Mouse (Mus musculus) embryonic facial prominence, embryonic 11.5 days (tissue): ENCODE measurements around the gene Serpinb6c. TPM values are rescaled to one million over a fixed set of nuclear protein-coding genes. Genes with fewer than 3 reads are reported as not detected.
A peak's percentile ranks its signal among the peaks of the same experiment; 100 is the strongest.

Experiments used
- ATAC-seq: fragments of 200-750 bp; cut with Nextera tagmentation; replicated peaks from 2 replicates; pipeline ENCODE4 v1.8.0; 2017; ENCODE audit warnings: low read depth; ENCODE audit not compliant: insufficient number of reproducible peaks, low FRiP score, low TSS enrichment
- DNase-seq: peaks from one replicate; pipeline ENCODE4 v3.0.0-alpha.2; 2015; ENCODE audit warnings: low spot score
- H3K27ac ChIP-seq: fragments of 300-500 bp; sonication (generic); replicated peaks from 2 replicates; pipeline ENCODE4 v1.5.1; 2014; ENCODE audit warnings: mild to moderate bottlenecking, low read depth, low read length, control low read depth
- H3K27me3 ChIP-seq: fragments of 300-500 bp; sonication (generic); 2 replicates; pipeline ENCODE4 v1.6.1; 2014; ENCODE audit warnings: mild to moderate bottlenecking, low read length, moderate library complexity, mixed read lengths; ENCODE audit not compliant: control insufficient read depth, insufficient read depth
- H3K36me3 ChIP-seq: fragments of 300-500 bp; sonication (generic); replicated peaks from 2 replicates; pipeline ENCODE4 v1.6.1; 2014; ENCODE audit warnings: low read depth, mild to moderate bottlenecking, low read length, moderate library complexity, mixed read lengths; ENCODE audit not compliant: control insufficient read depth, insufficient read depth
- H3K4me1 ChIP-seq: fragments of 300-500 bp; sonication (generic); 2 replicates; pipeline ENCODE4 v1.6.1; 2014; ENCODE audit warnings: low read length, mixed read lengths; ENCODE audit not compliant: control insufficient read depth, insufficient read depth
- H3K4me2 ChIP-seq: fragments of 300-500 bp; sonication (generic); 2 replicates; pipeline ENCODE4 v1.6.1; 2014; ENCODE audit warnings: low read depth, mild to moderate bottlenecking, control low read depth, low read length, moderate library complexity
- H3K4me3 ChIP-seq: fragments of 300-500 bp; sonication (generic); 2 replicates; pipeline ENCODE4 v1.5.1; 2014; ENCODE audit warnings: low read depth, low read length, control low read depth
- H3K9ac ChIP-seq: fragments of 300-500 bp; sonication (generic); replicated peaks from 2 replicates; pipeline ENCODE4 v1.6.1; 2014; ENCODE audit warnings: mild to moderate bottlenecking, control low read depth, low read length
- H3K9me3 ChIP-seq: fragments of 300-500 bp; sonication (generic); replicated peaks from 2 replicates; pipeline ENCODE4 v1.6.1; 2016; ENCODE audit warnings: mild to moderate bottlenecking, low read length, inconsistent platforms, mixed read lengths; ENCODE audit not compliant: control insufficient read depth
- WGBS: fragments of 180-500 bp; shearing (Covaris S2); extraction: QIAGEN DNeasy Blood & Tissue Kit; methylation state at CpG from one replicate; pipeline ENCODE4 v1.1.7; 2014; 5-methylcytosine and 5-hydroxymethylcytosine counted together
- polyA plus RNA-seq: library from polyadenylated mRNA; unstranded; fragments of >200 nt; fragmentation: Nextera tagmentation; extraction: Ambion mirVana; gene quantifications from 2 replicates; pipeline ENCODE4 v1.2.1, GENCODE M21; 2014

Gene Serpinb6c
- polyA plus RNA-seq, 1 experiment from 2014 or later = not detected

DNA sequence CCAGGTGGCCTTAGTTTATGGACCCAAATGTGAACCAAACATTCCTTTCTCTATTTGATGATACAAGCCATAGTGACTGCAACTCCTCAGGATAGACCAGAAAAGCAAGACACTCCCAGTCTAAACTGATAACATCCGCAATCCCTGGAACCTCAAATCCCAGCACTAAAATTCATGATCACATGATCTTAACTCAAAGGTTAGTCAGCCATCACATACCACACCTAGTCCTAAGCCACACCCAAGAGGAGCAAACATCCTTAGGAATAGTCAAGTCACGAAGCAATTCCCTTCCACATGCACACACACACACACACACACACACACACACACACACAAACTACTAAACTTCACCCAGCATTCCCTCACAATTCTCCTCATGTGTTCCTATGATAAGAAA is 2.2 kb downstream of the Serpinb6c start:
- H3K4me1 ChIP-seq = no peaks in the 10 kb centered on the region
- H3K4me3 ChIP-seq = no peak overlapping the region
- 94% methylated on average over 2 of the region's 2 CpGs for WGBS
- H3K36me3 ChIP-seq = no peaks in the 10 kb centered on the region
- no peak overlapping the region for H3K4me2 ChIP-seq
- no peak overlapping the region for H3K9ac ChIP-seq
- no peak overlapping the region for H3K27ac ChIP-seq
- no peaks in the 10 kb centered on the region for H3K27me3 ChIP-seq
- DNase-seq (no peak), ATAC-seq (no peak)
- no peaks in the 10 kb centered on the region for H3K9me3 ChIP-seq

GRCm38 (mm10) chr13:33894207-33894606 is 11.3 kb downstream of the Serpinb6c start:
- H3K9ac ChIP-seq = no peak overlapping the region
- no peaks in the 10 kb centered on the region for H3K9me3 ChIP-seq
- no peak overlapping the region for H3K27ac ChIP-seq
- no peaks in the 10 kb centered on the region for H3K36me3 ChIP-seq
- no peaks in the 10 kb centered on the region for H3K4me1 ChIP-seq
- no peak for ATAC-seq
- peak; percentile 46 for DNase-seq
- H3K27me3 ChIP-seq = no peaks in the 10 kb centered on the region
- H3K4me3 ChIP-seq = no peak overlapping the region
- no peak overlapping the region for H3K4me2 ChIP-seq
- 35% methylated on average over 2 of the region's 2 CpGs for WGBS

GRCm38 (mm10) chr13:33843308-33843707 is 62.2 kb downstream of the Serpinb6c start, which contains the start of gene Serpinb6e:
Gene Serpinb6e, minus strand, starts transcription at chr13:33843408.
- Histone ChIP-seq H3K4me1 (no peaks in the 10 kb centered on the region), H3K27ac (no peak within 1 kb of the TSS), H3K4me2 (no peak within 1 kb of the TSS), H3K9me3 (no peaks in the 10 kb centered on the region), H3K36me3 (no peaks in the 10 kb centered on the region), H3K4me3 (no peak within 1 kb of the TSS), H3K27me3 (no peaks in the 10 kb centered on the region), H3K9ac (no peak within 1 kb of the TSS)
- 27% methylated on average over 1 of the region's 1 CpGs for WGBS
- ATAC-seq (no peak), DNase-seq (no peak)

DNA sequence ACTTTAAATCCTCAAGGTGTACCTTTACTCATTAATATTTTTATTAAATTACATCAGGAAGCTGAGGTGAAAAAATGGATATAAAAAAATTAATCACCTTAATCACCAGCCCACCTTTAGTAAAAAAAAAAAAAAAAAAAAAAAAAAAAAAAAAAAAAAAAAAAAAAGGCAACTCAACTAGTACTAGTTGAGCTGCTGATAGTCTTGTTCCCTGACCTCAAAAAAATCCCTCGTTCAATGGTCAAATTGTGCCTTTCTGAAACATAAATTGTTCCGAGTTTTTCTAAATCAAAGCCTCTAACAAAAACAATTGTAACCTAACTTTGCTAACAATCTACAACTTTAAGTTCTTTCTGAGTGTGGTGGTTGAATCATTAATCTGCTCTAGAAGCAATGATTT is 74.8 kb downstream of the Serpinb6c start:
- no peaks in the 10 kb centered on the region for H3K9me3 ChIP-seq
- no peaks in the 10 kb centered on the region for H3K36me3 ChIP-seq
- H3K27ac ChIP-seq = no peak overlapping the region
- DNase-seq = no peak
- no peak for ATAC-seq
- H3K4me1 ChIP-seq = no peaks in the 10 kb centered on the region
- H3K27me3 ChIP-seq = no peaks in the 10 kb centered on the region
- WGBS = 80% methylated on average over 2 of the region's 2 CpGs
- H3K4me2 ChIP-seq = no peak overlapping the region
- H3K9ac ChIP-seq = no peak overlapping the region
- no peak overlapping the region for H3K4me3 ChIP-seq

Other genes starting within 250 kb of the Serpinb6c start
- not detected in 2 replicates for gene Serpinb6d, start 244.3 kb downstream of the Serpinb6c start, polyA plus RNA-seq
- gene Serpinb6e, start 62.3 kb downstream of the Serpinb6c start, polyA plus RNA-seq = not detected in 2 replicates
- gene Nqo2, start 59.0 kb upstream of the Serpinb6c start, polyA plus RNA-seq = 18.0 and 19.4 TPM in 2 replicates
- gene Ripk1, start 96.7 kb upstream of the Serpinb6c start, polyA plus RNA-seq = 13.0 and 13.1 TPM in 2 replicates
- gene Serpinb6a, start 97.1 kb upstream of the Serpinb6c start, polyA plus RNA-seq = 46.2 and 55.5 TPM in 2 replicates
- 36.9 and 42.8 TPM in 2 replicates for gene Bphl, start 131.9 kb upstream of the Serpinb6c start, polyA plus RNA-seq
- 115 and 146 TPM in 2 replicates for gene Tubb2a, start 172.3 kb upstream of the Serpinb6c start, polyA plus RNA-seq
- 77.6 and 88.3 TPM in 2 replicates for gene Tubb2b, start 224.8 kb upstream of the Serpinb6c start, polyA plus RNA-seq